Mouse (Mus musculus): ENCODE data around the gene Gm42878. TPM values are rescaled to one million over a fixed set of nuclear protein-coding genes. Genes with fewer than 3 reads are reported as not detected.
A peak's percentile ranks its signal among the peaks of the same experiment; 100 is the strongest.

Gm42878 gene
- polyA plus RNA-seq, 1 experiment from 2014 or later, result not detected

- no peaks in the 10 kb centered on the region for H3K27me3 ChIP-seq (ENCODE audit: control insufficient read depth, insufficient read depth, low read length)
- H3K9me3 ChIP-seq (replicated peaks; ENCODE audit: control insufficient read depth, low read length), result no peaks in the 10 kb centered on the region
- no peak overlapping the region for H3K4me3 ChIP-seq (ENCODE audit: low read depth, low read length)
- H3K4me2 ChIP-seq, result no peak overlapping the region
- 0 out of 2 replicates have a peak, but pooled peaks cover 6% of the 10 kb centered on the region for H3K4me1 ChIP-seq (ENCODE audit: control insufficient read depth, insufficient read depth, low read length)
- WGBS (ENCODE audit: insufficient replicate concordance), result 62% methylated on average over 6 of the region's 6 CpGs
- H3K27ac ChIP-seq (ENCODE audit: low read depth, low read length), result no peak overlapping the region
- H3K36me3 ChIP-seq (ENCODE audit: control insufficient read depth, insufficient read depth, low read length), result no peaks in the 10 kb centered on the region
- no peak overlapping the region for H3K9ac ChIP-seq (ENCODE audit: low read depth, low read length)
- ATAC-seq (replicated peaks; ENCODE audit: insufficient number of reproducible peaks, low FRiP score, low TSS enrichment), result no peak
Measured at GRCm38 (mm10) chr5:121586400-121587039, 41.2 kb upstream of the Gm42878 start.

- H3K9ac ChIP-seq (ENCODE audit: low read depth, low read length), result no peak overlapping the region
- ATAC-seq (replicated peaks; ENCODE audit: insufficient number of reproducible peaks, low FRiP score, low TSS enrichment), result no peak
- H3K9me3 ChIP-seq (replicated peaks; ENCODE audit: control insufficient read depth, low read length), result no peaks in the 10 kb centered on the region
- 73% methylated on average over 5 of the region's 5 CpGs for WGBS (ENCODE audit: insufficient replicate concordance)
- no peak overlapping the region for H3K4me3 ChIP-seq (ENCODE audit: low read depth, low read length)
- no peak overlapping the region for H3K4me2 ChIP-seq
- H3K36me3 ChIP-seq (ENCODE audit: control insufficient read depth, insufficient read depth, low read length), result no peaks in the 10 kb centered on the region
- H3K27me3 ChIP-seq (ENCODE audit: control insufficient read depth, insufficient read depth, low read length), result no peaks in the 10 kb centered on the region
- H3K27ac ChIP-seq (ENCODE audit: low read depth, low read length), result no peak overlapping the region
- 0 out of 2 replicates have a peak, but pooled peaks cover 6% of the 10 kb centered on the region for H3K4me1 ChIP-seq (ENCODE audit: control insufficient read depth, insufficient read depth, low read length)
Measured at GRCm38 (mm10) chr5:121585699-121586098, 40.4 kb upstream of the Gm42878 start.

- H3K27me3 ChIP-seq (ENCODE audit: control insufficient read depth, insufficient read depth, low read length), result no peaks in the 10 kb centered on the region
- H3K4me3 ChIP-seq (ENCODE audit: low read depth, low read length), result no peak overlapping the region
- 0 out of 2 replicates have a peak, but pooled peaks cover 6% of the 10 kb centered on the region for H3K4me1 ChIP-seq (ENCODE audit: control insufficient read depth, insufficient read depth, low read length)
- 92% methylated on average over 10 of the region's 10 CpGs for WGBS (ENCODE audit: insufficient replicate concordance)
- H3K27ac ChIP-seq (ENCODE audit: low read depth, low read length), result no peak overlapping the region
- no peak overlapping the region for H3K4me2 ChIP-seq
- no peak overlapping the region for H3K9ac ChIP-seq (ENCODE audit: low read depth, low read length)
- H3K9me3 ChIP-seq (replicated peaks; ENCODE audit: control insufficient read depth, low read length), result no peaks in the 10 kb centered on the region
- no peak for ATAC-seq (replicated peaks; ENCODE audit: insufficient number of reproducible peaks, low FRiP score, low TSS enrichment)
- no peaks in the 10 kb centered on the region for H3K36me3 ChIP-seq (ENCODE audit: control insufficient read depth, insufficient read depth, low read length)
Measured at GRCm38 (mm10) chr5:121585005-121585404, 39.7 kb upstream of the Gm42878 start.

- Histone ChIP-seq H3K4me2 (no peak overlapping the region), H3K27me3 (ENCODE audit: control insufficient read depth, insufficient read depth, low read length) (no peaks in the 10 kb centered on the region), H3K4me3 (ENCODE audit: low read depth, low read length) (no peak overlapping the region), H3K9ac (ENCODE audit: low read depth, low read length) (no peak overlapping the region), H3K36me3 (ENCODE audit: control insufficient read depth, insufficient read depth, low read length) (peaks cover 3% of the 10 kb centered on the region; the same call in 1 of the 2 replicates), H3K9me3 (replicated peaks; ENCODE audit: control insufficient read depth, low read length) (no peaks in the 10 kb centered on the region), H3K4me1 (ENCODE audit: control insufficient read depth, insufficient read depth, low read length) (0 out of 2 replicates have a peak, but pooled peaks cover 6% of the 10 kb centered on the region), H3K27ac (ENCODE audit: low read depth, low read length) (no peak overlapping the region)
- ATAC-seq (replicated peaks; ENCODE audit: insufficient number of reproducible peaks, low FRiP score, low TSS enrichment), result peak; percentile 74
- 54% methylated on average over 12 of the region's 12 CpGs for WGBS (ENCODE audit: insufficient replicate concordance)
Measured at GRCm38 (mm10) chr5:121583765-121584501, 38.7 kb upstream of the Gm42878 start.

- Histone ChIP-seq H3K4me3 (ENCODE audit: low read depth, low read length) (no peak overlapping the region), H3K4me2 (no peak overlapping the region), H3K27ac (ENCODE audit: low read depth, low read length) (no peak overlapping the region), H3K9me3 (replicated peaks; ENCODE audit: control insufficient read depth, low read length) (no peaks in the 10 kb centered on the region), H3K9ac (ENCODE audit: low read depth, low read length) (no peak overlapping the region), H3K36me3 (ENCODE audit: control insufficient read depth, insufficient read depth, low read length) (peaks cover 3% of the 10 kb centered on the region; the same call in 1 of the 2 replicates), H3K27me3 (ENCODE audit: control insufficient read depth, insufficient read depth, low read length) (no peaks in the 10 kb centered on the region), H3K4me1 (ENCODE audit: control insufficient read depth, insufficient read depth, low read length) (0 out of 2 replicates have a peak, but pooled peaks cover 6% of the 10 kb centered on the region)
- no peak for ATAC-seq (replicated peaks; ENCODE audit: insufficient number of reproducible peaks, low FRiP score, low TSS enrichment)
- WGBS (ENCODE audit: insufficient replicate concordance), result 88% methylated on average over 8 of the region's 8 CpGs
Measured at GRCm38 (mm10) chr5:121581945-121582344, 36.7 kb upstream of the Gm42878 start.

GRCm38 (mm10) chr5:121576927-121577488, 31.7 kb upstream of the Gm42878 start:
- Histone ChIP-seq H3K36me3 (ENCODE audit: control insufficient read depth, insufficient read depth, low read length) (peaks cover 3% of the 10 kb centered on the region; the same call in 1 of the 2 replicates), H3K27ac (ENCODE audit: low read depth, low read length) (no peak overlapping the region), H3K9ac (ENCODE audit: low read depth, low read length) (no peak overlapping the region), H3K9me3 (replicated peaks; ENCODE audit: control insufficient read depth, low read length) (no peaks in the 10 kb centered on the region), H3K4me1 (ENCODE audit: control insufficient read depth, insufficient read depth, low read length) (no peaks in the 10 kb centered on the region), H3K27me3 (ENCODE audit: control insufficient read depth, insufficient read depth, low read length) (no peaks in the 10 kb centered on the region), H3K4me3 (ENCODE audit: low read depth, low read length) (no peak overlapping the region), H3K4me2 (no peak overlapping the region)
- no peak for ATAC-seq (replicated peaks; ENCODE audit: insufficient number of reproducible peaks, low FRiP score, low TSS enrichment)
- WGBS (ENCODE audit: insufficient replicate concordance), result 79% methylated on average over 11 of the region's 11 CpGs

- no peak overlapping the region for H3K4me2 ChIP-seq
- ATAC-seq (replicated peaks; ENCODE audit: insufficient number of reproducible peaks, low FRiP score, low TSS enrichment), result no peak
- H3K27ac ChIP-seq (ENCODE audit: low read depth, low read length), result no peak overlapping the region
- no peaks in the 10 kb centered on the region for H3K4me1 ChIP-seq (ENCODE audit: control insufficient read depth, insufficient read depth, low read length)
- no peaks in the 10 kb centered on the region for H3K27me3 ChIP-seq (ENCODE audit: control insufficient read depth, insufficient read depth, low read length)
- 89% methylated on average over 11 of the region's 11 CpGs for WGBS (ENCODE audit: insufficient replicate concordance)
- no peak overlapping the region for H3K4me3 ChIP-seq (ENCODE audit: low read depth, low read length)
- H3K9me3 ChIP-seq (replicated peaks; ENCODE audit: control insufficient read depth, low read length), result no peaks in the 10 kb centered on the region
- H3K36me3 ChIP-seq (ENCODE audit: control insufficient read depth, insufficient read depth, low read length), result peaks cover 3% of the 10 kb centered on the region; the same call in 1 of the 2 replicates
- no peak overlapping the region for H3K9ac ChIP-seq (ENCODE audit: low read depth, low read length)
Measured at GRCm38 (mm10) chr5:121575867-121576266, 30.6 kb upstream of the Gm42878 start.

GRCm38 (mm10) chr5:121574145-121574544, 28.9 kb upstream of the Gm42878 start:
- H3K4me1 ChIP-seq (ENCODE audit: control insufficient read depth, insufficient read depth, low read length), result no peaks in the 10 kb centered on the region
- H3K9me3 ChIP-seq (replicated peaks; ENCODE audit: control insufficient read depth, low read length), result no peaks in the 10 kb centered on the region
- ATAC-seq (replicated peaks; ENCODE audit: insufficient number of reproducible peaks, low FRiP score, low TSS enrichment), result no peak
- no peak overlapping the region for H3K4me2 ChIP-seq
- H3K4me3 ChIP-seq (ENCODE audit: low read depth, low read length), result no peak overlapping the region
- H3K27ac ChIP-seq (ENCODE audit: low read depth, low read length), result no peak overlapping the region
- 86% methylated on average over 13 of the region's 13 CpGs for WGBS (ENCODE audit: insufficient replicate concordance)
- no peaks in the 10 kb centered on the region for H3K27me3 ChIP-seq (ENCODE audit: control insufficient read depth, insufficient read depth, low read length)
- no peak overlapping the region for H3K9ac ChIP-seq (ENCODE audit: low read depth, low read length)
- H3K36me3 ChIP-seq (ENCODE audit: control insufficient read depth, insufficient read depth, low read length), result peaks cover 1% of the 10 kb centered on the region; the same call in 1 of the 2 replicates

Data from heart, embryonic 11.5 days (tissue).